ENCODE assay signal across 8 mouse cellular contexts in genomic region chr8:77535026-77535595, GRCm38 (mm10). TPM values are rescaled to one million over a fixed set of nuclear protein-coding genes. Genes with fewer than 3 reads are reported as not detected.
DNase-seq lines count a peak whose midpoint lies in the region; ATAC-seq and TF ChIP-seq lines count a peak whose summit lies in the region.

No protein-coding gene starts in this region.

- in situ Hi-C loops in Patski (cut with MboI; ENCODE audit: low pct_unique_long_range_greater_than_20kb): no loop called here

- H3K27me3 ChIP-seq in forebrain, embryonic 11.5 days (ENCODE audit: control insufficient read depth, insufficient read depth, low read length): no peaks in the 10 kb centered on the region
- H3K27me3 ChIP-seq in forebrain, embryonic 10.5 days (ENCODE audit: poor library complexity, severe bottlenecking): no peaks in the 10 kb centered on the region
- H3K27me3 ChIP-seq in Patski: no peaks in the 10 kb centered on the region
- no peaks in the 10 kb centered on the region for H3K27me3 ChIP-seq in stomach, embryonic 16.5 days (ENCODE audit: control insufficient read depth, insufficient read depth, low read length)

- H3K4me2 ChIP-seq in forebrain, embryonic 11.5 days (ENCODE audit: low read depth, low read length, severe bottlenecking): no peak overlapping the region
- no peak overlapping the region for H3K4me2 ChIP-seq in stomach, embryonic 16.5 days (ENCODE audit: low read depth, low read length)

- no peak for DNase-seq in forebrain, embryonic 11.5 days (ENCODE audit: low spot score)
- no peak for DNase-seq in forebrain, embryonic 10.5 days (ENCODE audit: extremely low spot score, low spot score)
- DNase-seq in Patski (ENCODE audit: low read depth, low spot score): no peak
- peak; percentile 84 to 87 for DNase-seq in cerebellum, postnatal 25 days
- DNase-seq in kidney, postnatal 4 days: peak; percentile 72 to 78
- DNase-seq in lung, postnatal 25 days (ENCODE audit: low spot score): peak; percentile 51

- POLR2A ChIA-PET in Patski (lab: Charles Lee): interaction anchor here (0.8 kb wide), 1 partner anchor 14 kb away, joined by 3 read pairs; the partner anchor contains the start of gene Prmt9

- TF ChIP-seq CTCF in Patski (IDR thresholded peaks at IDR 0.05): peak; percentile 87

- CTCF ChIA-PET in Patski (lab: Charles Lee): interaction anchor here (0.9 to 1.5 kb wide), 6 partner anchors 9 to 112 kb away, joined by 3 to 7 read pairs (median 3); no protein-coding TSS in a partner anchor

- H3K4me3 ChIP-seq in forebrain, embryonic 11.5 days (ENCODE audit: low read depth, low read length): no peak overlapping the region
- no peak overlapping the region for H3K4me3 ChIP-seq in forebrain, embryonic 10.5 days
- no peak overlapping the region for H3K4me3 ChIP-seq in stomach, embryonic 16.5 days (replicated peaks; ENCODE audit: low read length)

- no peak overlapping the region for H3K9ac ChIP-seq in forebrain, embryonic 11.5 days (ENCODE audit: low read length)
- H3K9ac ChIP-seq in stomach, embryonic 16.5 days (ENCODE audit: low read length): no peak overlapping the region

- no peak overlapping the region for H3K27ac ChIP-seq in forebrain, embryonic 11.5 days (ENCODE audit: low read depth, low read length)
- no peak overlapping the region for H3K27ac ChIP-seq in forebrain, embryonic 10.5 days
- H3K27ac ChIP-seq in stomach, embryonic 16.5 days (ENCODE audit: low read length): no peak overlapping the region

- WGBS in forebrain, embryonic 11.5 days: 87% methylated on average over 5 of the region's 5 CpGs
- WGBS in forebrain, embryonic 10.5 days: 91% methylated on average over 5 of the region's 5 CpGs
- 77% methylated on average over 5 of the region's 5 CpGs for WGBS in stomach, embryonic 16.5 days

- no peaks in the 10 kb centered on the region for H3K36me3 ChIP-seq in forebrain, embryonic 11.5 days (ENCODE audit: control insufficient read depth, insufficient read depth, low read length)
- H3K36me3 ChIP-seq in forebrain, embryonic 10.5 days (replicated peaks): no peaks in the 10 kb centered on the region
- no peaks in the 10 kb centered on the region for H3K36me3 ChIP-seq in stomach, embryonic 16.5 days (ENCODE audit: control insufficient read depth, insufficient read depth, low read length)

- no peaks in the 10 kb centered on the region for H3K9me3 ChIP-seq in forebrain, embryonic 11.5 days (ENCODE audit: control insufficient read depth, low read length)
- H3K9me3 ChIP-seq in forebrain, embryonic 10.5 days: no peaks in the 10 kb centered on the region
- H3K9me3 ChIP-seq in stomach, embryonic 16.5 days (replicated peaks; ENCODE audit: control insufficient read depth, low read length): no peaks in the 10 kb centered on the region

- H3K4me1 ChIP-seq in forebrain, embryonic 11.5 days (replicated peaks; ENCODE audit: control insufficient read depth, insufficient read depth, low read length): no peaks in the 10 kb centered on the region
- H3K4me1 ChIP-seq in forebrain, embryonic 10.5 days: no peaks in the 10 kb centered on the region
- no peaks in the 10 kb centered on the region for H3K4me1 ChIP-seq in stomach, embryonic 16.5 days (ENCODE audit: control insufficient read depth, insufficient read depth, low read length)

- ATAC-seq in forebrain, embryonic 11.5 days (replicated peaks; ENCODE audit: low FRiP score): 0 out of 2 replicates have a peak, but pooled peaks have one; percentile 42
- ATAC-seq in Patski: peak; percentile 95
- peak; percentile 77 for ATAC-seq in granulocyte monocyte progenitor cell, adult 5-6 weeks (replicated peaks; ENCODE audit: poor library complexity, severe bottlenecking)
- peak; percentile 40; the same call in 1 of the 2 replicates for ATAC-seq in stomach, embryonic 16.5 days (ENCODE audit: insufficient read depth, low FRiP score)

RNA-seq across cellular contexts. Expression of gene Prmt9, which starts 14.1 kb away (rescaled TPM):
- polyA plus RNA-seq in forebrain, embryonic 11.5 days (2014; fragmentation: Nextera tagmentation; extraction: Ambion mirVana): 18.5 and 20.1 TPM in 2 replicates
- polyA plus RNA-seq in forebrain, embryonic 10.5 days (2016; fragmentation: Nextera tagmentation; extraction: Ambion mirVana): 22.6 and 23.0 TPM in 2 replicates
- 20.4 TPM for polyA plus RNA-seq in Patski (2021)
- total RNA-seq in granulocyte monocyte progenitor cell, adult 5-6 weeks (2014; fragmentation: Nextera tagmentation): 14.7 and 22.3 TPM in 2 replicates
- 23.1 TPM in 2 replicates for total RNA-seq in granulocyte monocyte progenitor cell, adult 5-6 weeks (2017)
- polyA plus RNA-seq in stomach, embryonic 16.5 days (2015; fragmentation: Nextera tagmentation; extraction: Ambion mirVana): 16.7 and 17.7 TPM in 2 replicates

RNA-seq across cellular contexts. Expression of gene Arhgap10, which starts 17.4 kb away (rescaled TPM):
- polyA plus RNA-seq in forebrain, embryonic 11.5 days (2014; fragmentation: Nextera tagmentation; extraction: Ambion mirVana): 12.2 and 15.4 TPM in 2 replicates
- 20.9 and 21.0 TPM in 2 replicates for polyA plus RNA-seq in forebrain, embryonic 10.5 days (2016; fragmentation: Nextera tagmentation; extraction: Ambion mirVana)
- 45.5 TPM for polyA plus RNA-seq in Patski (2021)
- 3.5 and 6.4 TPM in 2 replicates for total RNA-seq in granulocyte monocyte progenitor cell, adult 5-6 weeks (2014; fragmentation: Nextera tagmentation)
- total RNA-seq in granulocyte monocyte progenitor cell, adult 5-6 weeks (2017): 12.2 and 21.8 TPM in 2 replicates
- 32.8 and 33.4 TPM in 2 replicates for polyA plus RNA-seq in stomach, embryonic 16.5 days (2015; fragmentation: Nextera tagmentation; extraction: Ambion mirVana)

Comparison
In these comparisons a context has a peak if more than half of its experiments do, and no peak if none do; other contexts are left out.
1. ATAC-seq: peak in every context shown above with its lines; median percentile 95 in Patski; 77 in granulocyte monocyte progenitor cell, adult 5-6 weeks; 42 in forebrain, embryonic 11.5 days; 40 in stomach, embryonic 16.5 days.
2. DNase-seq: peak in cerebellum, postnatal 25 days (2 of 2), kidney, postnatal 4 days (2 of 2) and lung, postnatal 25 days (single experiment); none in forebrain, embryonic 11.5 days (single experiment), forebrain, embryonic 10.5 days (single experiment) and Patski (single experiment).